Mouse (Mus musculus): ENCODE measurements around the gene Fpr1. TPM values are rescaled to one million over a fixed set of nuclear protein-coding genes. Genes with fewer than 3 reads are reported as not detected.

The Fpr1 gene
- polyA plus RNA-seq, 1 experiment = not detected

- no peak for TF ChIP-seq POLR2A (IDR thresholded peaks at IDR 0.05; ENCODE audit: borderline replicate concordance, insufficient read depth, low read length)
- TF ChIP-seq CTCF (IDR thresholded peaks at IDR 0.05; ENCODE audit: borderline replicate concordance, insufficient read depth, low read depth, low read length) = no peak
- peak in 1 of 2 experiments; percentile 50 for DNase-seq
- WGBS = 7% methylated on average over 13 of the region's 13 CpGs
- Histone ChIP-seq H3K27me3 (ENCODE audit: control insufficient read depth, insufficient read depth, low read length) (no peaks in the 10 kb centered on the region), H3K27ac (ENCODE audit: insufficient read depth, low read length) (peak overlapping the region; percentile 78), H3K4me1 (ENCODE audit: control insufficient read depth, insufficient read depth, low read length) (peaks cover 4% of the 10 kb centered on the region), H3K4me3 (replicated peaks; ENCODE audit: insufficient read depth, low read depth, low read length) (peak overlapping the region; percentile 80)
These were observed 46.3 kb downstream of the Fpr1 start for GRCm38 (mm10) chr17:17837426-17837825.

- Histone ChIP-seq H3K4me3 (replicated peaks; ENCODE audit: insufficient read depth, low read depth, low read length) (no peak overlapping the region), H3K27ac (ENCODE audit: insufficient read depth, low read length) (no peak overlapping the region), H3K27me3 (ENCODE audit: control insufficient read depth, insufficient read depth, low read length) (no peaks in the 10 kb centered on the region), H3K4me1 (ENCODE audit: control insufficient read depth, insufficient read depth, low read length) (peaks cover 4% of the 10 kb centered on the region)
- TF ChIP-seq POLR2A (IDR thresholded peaks at IDR 0.05; ENCODE audit: borderline replicate concordance, insufficient read depth, low read length) (no peak), CTCF (IDR thresholded peaks at IDR 0.05; ENCODE audit: borderline replicate concordance, insufficient read depth, low read depth, low read length) (no peak)
- WGBS = 36% methylated on average over 5 of the region's 5 CpGs
- DNase-seq = no peak
These were observed 47.6 kb downstream of the Fpr1 start for GRCm38 (mm10) chr17:17836101-17836500.

- TF ChIP-seq CTCF (IDR thresholded peaks at IDR 0.05; ENCODE audit: borderline replicate concordance, insufficient read depth, low read depth, low read length) = no peak
- no peak for TF ChIP-seq POLR2A (IDR thresholded peaks at IDR 0.05; ENCODE audit: borderline replicate concordance, insufficient read depth, low read length)
- WGBS = 5% methylated on average over 1 of the region's 1 CpGs
- peaks cover 7% of the 10 kb centered on the region for H3K4me1 ChIP-seq (ENCODE audit: control insufficient read depth, insufficient read depth, low read length)
- no peaks in the 10 kb centered on the region for H3K27me3 ChIP-seq (ENCODE audit: control insufficient read depth, insufficient read depth, low read length)
- no peak overlapping the region for H3K27ac ChIP-seq (ENCODE audit: insufficient read depth, low read length)
- no peak for DNase-seq
- H3K4me3 ChIP-seq (replicated peaks; ENCODE audit: insufficient read depth, low read depth, low read length) = no peak overlapping the region
These were observed 48.8 kb downstream of the Fpr1 start for GRCm38 (mm10) chr17:17834896-17835295.

- Histone ChIP-seq H3K27me3 (ENCODE audit: control insufficient read depth, insufficient read depth, low read length) (no peaks in the 10 kb centered on the region), H3K27ac (ENCODE audit: insufficient read depth, low read length) (peak overlapping the region; percentile 37; the same call in 1 of the 2 replicates), H3K4me3 (replicated peaks; ENCODE audit: insufficient read depth, low read depth, low read length) (no peak overlapping the region), H3K4me1 (ENCODE audit: control insufficient read depth, insufficient read depth, low read length) (peaks cover 4% of the 10 kb centered on the region; the same call in 1 of the 2 replicates)
- 56% methylated on average over 7 of the region's 7 CpGs for WGBS
- TF ChIP-seq POLR2A (IDR thresholded peaks at IDR 0.05; ENCODE audit: borderline replicate concordance, insufficient read depth, low read length) (no peak), CTCF (IDR thresholded peaks at IDR 0.05; ENCODE audit: borderline replicate concordance, insufficient read depth, low read depth, low read length) (no peak)
- peak; percentile 27 to 37 for DNase-seq
These were observed 53.0 kb downstream of the Fpr1 start for GRCm38 (mm10) chr17:17830731-17831130.

GRCm38 (mm10) chr17:17829816-17830535 is 53.8 kb downstream of the Fpr1 start:
- H3K27ac ChIP-seq (ENCODE audit: insufficient read depth, low read length) = peak overlapping the region; percentile 65
- no peaks in the 10 kb centered on the region for H3K27me3 ChIP-seq (ENCODE audit: control insufficient read depth, insufficient read depth, low read length)
- peak overlapping the region; percentile 56 for H3K4me3 ChIP-seq (replicated peaks; ENCODE audit: insufficient read depth, low read depth, low read length)
- H3K4me1 ChIP-seq (ENCODE audit: control insufficient read depth, insufficient read depth, low read length) = peaks cover 4% of the 10 kb centered on the region; the same call in 1 of the 2 replicates
- DNase-seq = peak; percentile 31 to 37
- TF ChIP-seq CTCF (IDR thresholded peaks at IDR 0.05; ENCODE audit: borderline replicate concordance, insufficient read depth, low read depth, low read length) (no peak), POLR2A (IDR thresholded peaks at IDR 0.05; ENCODE audit: borderline replicate concordance, insufficient read depth, low read length) (no peak)
- 31% methylated on average over 23 of the region's 23 CpGs for WGBS

- peak; percentile 32 to 44 for DNase-seq
- H3K4me3 ChIP-seq (replicated peaks; ENCODE audit: insufficient read depth, low read depth, low read length) = peak overlapping the region; percentile 91
- H3K27ac ChIP-seq (ENCODE audit: insufficient read depth, low read length) = peak overlapping the region; percentile 65; the same call in 1 of the 2 replicates
- TF ChIP-seq CTCF (IDR thresholded peaks at IDR 0.05; ENCODE audit: borderline replicate concordance, insufficient read depth, low read depth, low read length) = no peak
- no peak for TF ChIP-seq POLR2A (IDR thresholded peaks at IDR 0.05; ENCODE audit: borderline replicate concordance, insufficient read depth, low read length)
- H3K4me1 ChIP-seq (ENCODE audit: control insufficient read depth, insufficient read depth, low read length) = peaks cover 4% of the 10 kb centered on the region; the same call in 1 of the 2 replicates
- no peaks in the 10 kb centered on the region for H3K27me3 ChIP-seq (ENCODE audit: control insufficient read depth, insufficient read depth, low read length)
- 2% methylated on average over 6 of the region's 6 CpGs for WGBS
These were observed 54.5 kb downstream of the Fpr1 start for GRCm38 (mm10) chr17:17829052-17829785.

GRCm38 (mm10) chr17:17828191-17828981 is 55.4 kb downstream of the Fpr1 start:
- 0% methylated on average over 13 of the region's 15 CpGs for WGBS
- H3K4me3 ChIP-seq (replicated peaks; ENCODE audit: insufficient read depth, low read depth, low read length) = peak overlapping the region; percentile 91
- 0 out of 2 replicates have a peak, but pooled peaks have one; percentile 33 for TF ChIP-seq POLR2A (IDR thresholded peaks at IDR 0.05; ENCODE audit: borderline replicate concordance, insufficient read depth, low read length)
- no peak for TF ChIP-seq CTCF (IDR thresholded peaks at IDR 0.05; ENCODE audit: borderline replicate concordance, insufficient read depth, low read depth, low read length)
- H3K27ac ChIP-seq (ENCODE audit: insufficient read depth, low read length) = peak overlapping the region; percentile 96
- no peaks in the 10 kb centered on the region for H3K27me3 ChIP-seq (ENCODE audit: control insufficient read depth, insufficient read depth, low read length)
- DNase-seq = peak; percentile 66 to 72
- peaks cover 4% of the 10 kb centered on the region; the same call in 1 of the 2 replicates for H3K4me1 ChIP-seq (ENCODE audit: control insufficient read depth, insufficient read depth, low read length)
